Mouse (Mus musculus) inflammation-experienced regulatory T-cells, adult 16 weeks (primary cell): ENCODE results near the gene Serpinb7. TPM values are rescaled to one million over a fixed set of nuclear protein-coding genes. Genes with fewer than 3 reads are reported as not detected.

Experiments used
- polyA plus RNA-seq: library from polyadenylated mRNA; unstranded; fragments of 100-300 nt; shearing (Covaris generic); gene quantifications from one replicate; pipeline ENCODE4 v1.2.1, GENCODE M21; 2017

Serpinb7 gene
- not detected for polyA plus RNA-seq

DNA sequence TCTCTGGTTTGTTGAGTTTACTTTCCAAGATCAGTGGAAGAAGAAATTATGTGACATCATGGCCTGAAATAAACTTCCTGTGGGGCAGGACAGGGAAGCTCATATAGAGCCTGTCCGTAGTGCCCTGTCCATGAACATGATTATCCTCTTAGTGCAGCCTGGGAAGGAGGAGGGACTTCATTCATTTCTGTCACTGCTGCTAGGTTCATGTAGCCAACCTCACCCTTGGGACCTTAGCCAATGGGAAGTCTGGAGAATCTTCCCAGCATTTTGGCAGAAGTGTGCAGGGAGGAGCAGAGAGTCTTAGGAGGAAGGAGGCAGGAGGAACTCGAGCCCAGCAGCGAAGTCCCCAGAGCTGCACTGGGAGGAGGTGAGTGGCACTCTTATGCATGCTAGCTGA lies at the start of gene Serpinb7:
Gene Serpinb7, plus strand, starts transcription at position 301 of the 400 bp plus-strand sequence.

DNA sequence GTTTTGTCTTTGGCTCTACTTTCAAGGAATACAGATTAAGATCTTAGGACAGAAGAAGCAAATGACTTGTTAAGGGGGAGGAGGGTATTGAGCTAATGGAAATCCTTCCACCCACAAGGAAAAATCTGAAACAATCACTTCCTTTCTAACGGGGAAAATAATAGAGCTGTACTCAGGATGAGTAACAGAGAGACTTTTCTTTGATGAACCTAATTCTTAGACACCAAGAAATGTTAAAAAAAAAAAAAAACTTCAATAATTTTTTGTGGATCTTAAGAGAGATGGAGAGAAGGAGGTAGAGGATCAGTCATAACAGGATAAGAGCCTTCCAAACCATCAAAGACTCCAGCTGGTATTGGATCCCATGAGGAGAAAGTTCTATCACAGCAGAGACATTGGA lies 38.6 kb upstream of the Serpinb7 start, which contains the start of gene Serpinb11:
Gene Serpinb11, plus strand, starts transcription at position 301 of the 400 bp plus-strand sequence.

Other genes starting within 250 kb of the Serpinb7 start
- gene Serpinb3b, start 121.3 kb upstream of the Serpinb7 start, polyA plus RNA-seq = not detected
- not detected for gene Serpinb3c, start 121.3 kb upstream of the Serpinb7 start, polyA plus RNA-seq
- gene Serpinb11, start 38.5 kb upstream of the Serpinb7 start, polyA plus RNA-seq = not detected
- gene Serpinb2, start 111.8 kb downstream of the Serpinb7 start, polyA plus RNA-seq = not detected
- gene Serpinb8, start 190.4 kb downstream of the Serpinb7 start, polyA plus RNA-seq = not detected